Mouse (Mus musculus) bone marrow macrophage, adult 2 months (primary cell): ENCODE measurements around the gene Ppp1cb.

Experiments used
- CTCF ChIP-seq: IDR thresholded peaks from 2 replicates; pipeline ENCODE4 v1.5.1; 2012; ENCODE audit warnings: low read depth, mild to moderate bottlenecking, low read length, moderate library complexity
- POLR2A ChIP-seq: IDR thresholded peaks from 2 replicates; pipeline ENCODE4 v1.6.1; 2012; ENCODE audit warnings: mild to moderate bottlenecking, low read depth, low read length, borderline replicate concordance

DNA sequence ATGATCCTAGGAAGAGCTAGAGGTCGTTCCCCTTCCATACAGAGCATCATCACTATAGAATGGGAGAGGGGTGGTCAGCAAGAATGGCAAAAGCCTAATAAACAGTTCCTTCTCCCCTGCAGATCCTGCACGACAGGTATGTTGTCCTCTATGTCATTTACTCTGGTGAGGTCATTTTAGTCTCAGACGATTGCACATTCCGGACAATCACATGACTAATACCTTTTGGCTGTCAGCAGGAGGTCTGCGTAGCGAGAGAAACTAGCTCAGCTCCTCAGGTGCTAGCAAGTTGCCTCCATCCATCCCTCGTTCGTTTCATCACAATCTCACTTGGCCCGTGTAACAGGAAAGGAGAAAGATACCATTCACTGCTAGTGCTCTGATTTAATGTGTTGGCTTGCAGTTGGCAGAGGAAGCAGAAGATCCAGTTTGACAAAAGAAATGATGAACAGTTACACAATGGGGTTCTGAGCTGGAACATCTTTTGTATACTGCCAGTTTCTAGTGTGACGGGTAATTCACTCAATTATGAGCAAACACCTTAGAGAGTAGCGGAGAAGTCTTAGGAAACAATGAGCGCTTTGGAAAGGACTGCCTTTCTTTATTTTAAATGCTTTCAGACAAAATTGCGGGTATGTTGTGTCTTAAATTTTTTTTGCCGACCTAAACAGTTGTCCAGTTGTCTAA is 33.0 kb upstream of the Ppp1cb start:
- no peak for TF ChIP-seq CTCF
- TF ChIP-seq POLR2A = no peak
